In the genomic region with DNA sequence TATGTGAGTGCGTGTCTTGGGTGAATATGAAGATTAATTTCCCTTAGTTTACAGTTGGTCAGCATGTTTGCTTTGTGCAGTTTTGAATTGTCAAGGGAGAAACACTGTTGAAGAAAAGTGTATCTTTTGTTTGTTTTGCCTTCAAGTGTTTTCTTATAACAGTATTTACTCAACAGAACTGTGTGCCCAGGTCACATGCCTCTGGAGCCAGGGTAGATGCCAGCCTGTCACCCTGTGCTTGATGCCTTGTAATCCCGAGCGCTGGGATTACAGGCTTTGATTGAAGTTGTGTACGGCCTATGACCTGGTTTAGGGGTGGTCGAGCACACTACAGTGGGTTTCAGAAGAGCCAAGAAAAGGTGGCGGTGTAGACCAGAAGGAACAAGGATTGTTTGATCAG, we compare ENCODE assay signal across 33 mouse cellular contexts. TPM values are rescaled to one million over a fixed set of nuclear protein-coding genes. Genes with fewer than 3 reads are reported as not detected.
DNase-seq lines count a peak whose midpoint lies in the region; ATAC-seq and TF ChIP-seq lines count a peak whose summit lies in the region.
"Had no signal": no experiment of that assay in that cellular context is flagged by ENCODE, and none has a peak within 500 bp of the region (broad histone marks: within the 10 kb centered on the region; RNA-seq: fewer than 3 reads in every experiment).

No protein-coding gene starts in this region.

- H3K79me2 ChIP-seq in myocyte (ENCODE audit: control insufficient read depth, insufficient read depth) = peaks cover 20% of the 10 kb centered on the region
- no peaks in the 10 kb centered on the region for H3K79me2 ChIP-seq in heart, adult 2 months (replicated peaks; ENCODE audit: control insufficient read depth, insufficient read depth, low read length)

- no peak for TF ChIP-seq CTCF in lung, adult 2 months (IDR thresholded peaks at IDR 0.05; ENCODE audit: insufficient read depth, low read length)
- no peak for TF ChIP-seq CTCF in heart, adult 2 months (IDR thresholded peaks at IDR 0.05)

- ATAC-seq in embryonic facial prominence, embryonic 14.5 days (ENCODE audit: low read depth) = no peak
- no peak for ATAC-seq in limb, embryonic 15.5 days (ENCODE audit: insufficient number of reproducible peaks, low FRiP score, low TSS enrichment, low read depth)
- ATAC-seq: activated CD4-positive, CD25-positive, alpha-beta regulatory T cell, adult 4 months; forebrain, embryonic 15.5 days; hindbrain, embryonic 16.5 days had no signal

- no peak for TF ChIP-seq POLR2A in lung, adult 2 months (IDR thresholded peaks at IDR 0.05; ENCODE audit: borderline replicate concordance, extremely low read depth, low read depth, low read length)
- TF ChIP-seq POLR2A in myocyte (IDR thresholded peaks at IDR 0.05; ENCODE audit: insufficient read length, low read depth) = no peak
- no peak for TF ChIP-seq POLR2A in heart, adult 2 months (IDR thresholded peaks at IDR 0.05; ENCODE audit: insufficient read depth, low read depth, low read length)

- no peaks in the 10 kb centered on the region for H3K27me3 ChIP-seq in embryonic facial prominence, embryonic 14.5 days (replicated peaks; ENCODE audit: control insufficient read depth, insufficient read depth, low read length)
- H3K27me3 ChIP-seq in embryonic facial prominence, embryonic 10.5 days (replicated peaks; ENCODE audit: low read depth, poor library complexity, severe bottlenecking) = no peaks in the 10 kb centered on the region
- H3K27me3 ChIP-seq in limb, embryonic 15.5 days = no peaks in the 10 kb centered on the region
- H3K27me3 ChIP-seq in limb, embryonic 10.5 days (ENCODE audit: low read depth, poor library complexity, severe bottlenecking) = no peaks in the 10 kb centered on the region
- H3K27me3 ChIP-seq in myocyte (ENCODE audit: control insufficient read depth, insufficient read depth, insufficient read length) = no peaks in the 10 kb centered on the region
- no peaks in the 10 kb centered on the region for H3K27me3 ChIP-seq in heart, adult 2 months (ENCODE audit: control insufficient read depth, insufficient read depth, low read length)
- H3K27me3 ChIP-seq: embryonic facial prominence, embryonic 15.5 days; forebrain, embryonic 15.5 days; heart, embryonic 12.5 days; heart, embryonic 15.5 days; hindbrain, embryonic 13.5 days had no signal

- no peak overlapping the region for H3K4me2 ChIP-seq in embryonic facial prominence, embryonic 14.5 days (ENCODE audit: low read depth, low read length)
- no peak overlapping the region for H3K4me2 ChIP-seq in limb, embryonic 15.5 days
- peak overlapping the region; percentile 56 for H3K4me2 ChIP-seq in myocyte (ENCODE audit: low read depth)
- H3K4me2 ChIP-seq: embryonic facial prominence, embryonic 15.5 days; forebrain, embryonic 15.5 days; heart, embryonic 12.5 days; heart, embryonic 15.5 days; hindbrain, embryonic 13.5 days had no signal

- H3K4me1 ChIP-seq in embryonic facial prominence, embryonic 14.5 days (ENCODE audit: control insufficient read depth, insufficient read depth, low read length) = peaks cover 10% of the 10 kb centered on the region
- H3K4me1 ChIP-seq in embryonic facial prominence, embryonic 10.5 days = peaks cover 17% of the 10 kb centered on the region
- H3K4me1 ChIP-seq in limb, embryonic 15.5 days = peaks cover 19% of the 10 kb centered on the region
- peaks cover 13% of the 10 kb centered on the region for H3K4me1 ChIP-seq in limb, embryonic 10.5 days
- peaks cover 6% of the 10 kb centered on the region; the same call in 1 of the 2 replicates for H3K4me1 ChIP-seq in lung, adult 2 months (ENCODE audit: control insufficient read depth, insufficient read depth, low read length)
- H3K4me1 ChIP-seq in heart, adult 2 months (ENCODE audit: control insufficient read depth, insufficient read depth, low read length) = peaks cover 5% of the 10 kb centered on the region

- 0 out of 2 replicates have a peak overlapping the region, but pooled peaks have one; percentile 8 for H3K27ac ChIP-seq in embryonic facial prominence, embryonic 14.5 days (replicated peaks; ENCODE audit: low read depth, low read length)
- no peak overlapping the region for H3K27ac ChIP-seq in embryonic facial prominence, embryonic 10.5 days (replicated peaks)
- 0 out of 2 replicates have a peak overlapping the region, but pooled peaks have one; percentile 3 for H3K27ac ChIP-seq in limb, embryonic 15.5 days
- no peak overlapping the region for H3K27ac ChIP-seq in limb, embryonic 10.5 days
- no peak overlapping the region for H3K27ac ChIP-seq in heart, adult 2 months
- H3K27ac ChIP-seq: embryonic facial prominence, embryonic 15.5 days; forebrain, embryonic 15.5 days; heart, embryonic 15.5 days; hindbrain, embryonic 10.5 days; hindbrain, embryonic 13.5 days had no signal

- H3K4me3 ChIP-seq in embryonic facial prominence, embryonic 14.5 days (ENCODE audit: low read depth, low read length) = no peak overlapping the region
- H3K4me3 ChIP-seq in embryonic facial prominence, embryonic 10.5 days = no peak overlapping the region
- H3K4me3 ChIP-seq in limb, embryonic 15.5 days = no peak overlapping the region
- H3K4me3 ChIP-seq in limb, embryonic 10.5 days = no peak overlapping the region
- H3K4me3 ChIP-seq in lung, adult 2 months (replicated peaks; ENCODE audit: extremely low read depth, low read depth, low read length) = no peak overlapping the region
- no peak overlapping the region for H3K4me3 ChIP-seq in myocyte
- H3K4me3 ChIP-seq in heart, adult 2 months = no peak overlapping the region
- H3K4me3 ChIP-seq: embryonic facial prominence, embryonic 15.5 days; forebrain, embryonic 15.5 days; heart, embryonic 12.5 days; heart, embryonic 15.5 days; hindbrain, embryonic 10.5 days; hindbrain, embryonic 13.5 days had no signal

- no peak overlapping the region for H3K9ac ChIP-seq in embryonic facial prominence, embryonic 14.5 days (ENCODE audit: low read depth, low read length)
- no peak overlapping the region for H3K9ac ChIP-seq in limb, embryonic 15.5 days
- H3K9ac ChIP-seq in heart, adult 2 months (ENCODE audit: low read depth, low read length) = no peak overlapping the region
- H3K9ac ChIP-seq: embryonic facial prominence, embryonic 15.5 days; forebrain, embryonic 15.5 days; heart, embryonic 12.5 days; heart, embryonic 15.5 days; hindbrain, embryonic 13.5 days had no signal

- intact Hi-C loops in heart, adult 2 months (cut with DNase I) = no loop called here

- H3K36me3 ChIP-seq in embryonic facial prominence, embryonic 14.5 days (ENCODE audit: control insufficient read depth, insufficient read depth, low read length) = peaks cover 74% of the 10 kb centered on the region
- peaks cover 76% of the 10 kb centered on the region for H3K36me3 ChIP-seq in embryonic facial prominence, embryonic 10.5 days (replicated peaks)
- H3K36me3 ChIP-seq in limb, embryonic 15.5 days = peaks cover 59% of the 10 kb centered on the region
- peaks cover 77% of the 10 kb centered on the region for H3K36me3 ChIP-seq in limb, embryonic 10.5 days
- peaks cover 50% of the 10 kb centered on the region for H3K36me3 ChIP-seq in myocyte (ENCODE audit: control insufficient read depth, insufficient read depth)
- H3K36me3 ChIP-seq in heart, adult 2 months (ENCODE audit: control insufficient read depth, insufficient read depth, low read length) = peaks cover 5% of the 10 kb centered on the region

- no peak for TF ChIP-seq EP300 in heart, adult 2 months (IDR thresholded peaks at IDR 0.05; ENCODE audit: insufficient read depth, low read depth, low read length)

- H3K9me3 ChIP-seq in embryonic facial prominence, embryonic 14.5 days (ENCODE audit: control insufficient read depth, low read length) = no peaks in the 10 kb centered on the region
- H3K9me3 ChIP-seq in embryonic facial prominence, embryonic 10.5 days = no peaks in the 10 kb centered on the region
- no peaks in the 10 kb centered on the region for H3K9me3 ChIP-seq in limb, embryonic 15.5 days
- no peaks in the 10 kb centered on the region for H3K9me3 ChIP-seq in limb, embryonic 10.5 days (replicated peaks)
- H3K9me3 ChIP-seq: embryonic facial prominence, embryonic 15.5 days; forebrain, embryonic 15.5 days; heart, embryonic 12.5 days; heart, embryonic 15.5 days; hindbrain, embryonic 10.5 days; hindbrain, embryonic 13.5 days had no signal

- no peak for DNase-seq in embryonic facial prominence, embryonic 14.5 days (ENCODE audit: low spot score)
- DNase-seq in embryonic facial prominence, embryonic 10.5 days (ENCODE audit: low spot score) = no peak
- no peak for DNase-seq in limb, embryonic 10.5 days (ENCODE audit: low spot score)
- DNase-seq in lung, adult 2 months = peak; percentile 25
- DNase-seq in lung, postnatal 10 days = no peak
- DNase-seq in heart, adult 2 months = no peak
- DNase-seq: adrenal gland, adult 8-10 months; adrenal gland, postnatal 25 days; cerebellum, adult 11-12 months; cerebellum, adult 8-10 months; cerebellum, postnatal 10 days; cerebellum, postnatal 36 days; embryo, embryonic 11 days; gastrocnemius, postnatal 10 days; gastrocnemius, postnatal 36 days; heart, adult 11 months; heart, postnatal 10 days; heart, postnatal 36 days had no signal

- H3ac ChIP-seq in myocyte (ENCODE audit: control insufficient read depth, insufficient read length) = no peak overlapping the region

- 87% methylated on average over 6 of the region's 6 CpGs for WGBS in embryonic facial prominence, embryonic 14.5 days
- whole genome bisulfite sequencing in embryonic facial prominence, embryonic 10.5 days = 93% methylated on average over 6 of the region's 6 CpGs
- WGBS in limb, embryonic 15.5 days = 86% methylated on average over 6 of the region's 6 CpGs
- 94% methylated on average over 6 of the region's 6 CpGs for WGBS in limb, embryonic 10.5 days
- 67% methylated on average over 6 of the region's 6 CpGs for WGBS in lung, adult 2 months
- 92% methylated on average over 6 of the region's 6 CpGs for WGBS in heart, adult 2 months

RNA-seq across cellular contexts. Expression of a gene that starts 4.3 kb away (rescaled TPM):
- 137 and 140 TPM in 2 replicates for polyA plus RNA-seq in embryonic facial prominence, embryonic 14.5 days (2014; fragmentation: Nextera tagmentation; extraction: Ambion mirVana)
- polyA plus RNA-seq in embryonic facial prominence, embryonic 10.5 days (2016; fragmentation: Nextera tagmentation; extraction: Ambion mirVana) = 83.2 and 85.8 TPM in 2 replicates
- 154 TPM in 2 replicates for polyA plus RNA-seq in limb, embryonic 15.5 days (2015; fragmentation: Nextera tagmentation; extraction: Ambion mirVana)
- polyA plus RNA-seq in limb, embryonic 10.5 days (2016; fragmentation: Nextera tagmentation; extraction: Ambion mirVana) = 83.0 and 83.5 TPM in 2 replicates
- polyA plus RNA-seq in lung, adult 2 months (2012; rRNA removed) = 109 and 165 TPM in 2 replicates
- polyA plus RNA-seq in myocyte (2012; fragmentation: generic; extraction: Trizol) = 50.9 TPM
- 10 to 100 TPM; 34.1 to 43.7 TPM for total RNA-seq in heart, adult 2 months (2021)
- polyA plus RNA-seq in heart, adult 2 months (2012; rRNA removed) = 32.5 and 43.5 TPM in 2 replicates

RNA-seq across cellular contexts. Expression of a gene that starts 25.0 kb away (rescaled TPM):
- polyA plus RNA-seq in embryonic facial prominence, embryonic 14.5 days (2014; fragmentation: Nextera tagmentation; extraction: Ambion mirVana) = 134 and 146 TPM in 2 replicates
- polyA plus RNA-seq in embryonic facial prominence, embryonic 10.5 days (2016; fragmentation: Nextera tagmentation; extraction: Ambion mirVana) = 273 and 281 TPM in 2 replicates
- polyA plus RNA-seq in limb, embryonic 15.5 days (2015; fragmentation: Nextera tagmentation; extraction: Ambion mirVana) = 145 and 148 TPM in 2 replicates
- polyA plus RNA-seq in limb, embryonic 10.5 days (2016; fragmentation: Nextera tagmentation; extraction: Ambion mirVana) = 276 and 312 TPM in 2 replicates
- polyA plus RNA-seq in lung, adult 2 months (2012; rRNA removed) = 7.3 and 10.0 TPM in 2 replicates
- polyA plus RNA-seq in myocyte (2012; fragmentation: generic; extraction: Trizol) = 65.6 TPM
- total RNA-seq in heart, adult 2 months (2021) = 10 to 100 TPM; 21.7 to 22.3 TPM
- polyA plus RNA-seq in heart, adult 2 months (2012; rRNA removed) = 9.3 and 17.8 TPM in 2 replicates

RNA-seq across cellular contexts. Expression of a gene that starts 25.6 kb away (rescaled TPM):
- polyA plus RNA-seq in embryonic facial prominence, embryonic 14.5 days (2014; fragmentation: Nextera tagmentation; extraction: Ambion mirVana) = 34.4 and 36.6 TPM in 2 replicates
- polyA plus RNA-seq in embryonic facial prominence, embryonic 10.5 days (2016; fragmentation: Nextera tagmentation; extraction: Ambion mirVana) = 12.5 and 13.4 TPM in 2 replicates
- 16.5 and 19.5 TPM in 2 replicates for polyA plus RNA-seq in limb, embryonic 15.5 days (2015; fragmentation: Nextera tagmentation; extraction: Ambion mirVana)
- 12.9 and 14.8 TPM in 2 replicates for polyA plus RNA-seq in limb, embryonic 10.5 days (2016; fragmentation: Nextera tagmentation; extraction: Ambion mirVana)
- 14.6 and 18.1 TPM in 2 replicates for polyA plus RNA-seq in lung, adult 2 months (2012; rRNA removed)
- polyA plus RNA-seq in myocyte (2012; fragmentation: generic; extraction: Trizol) = 17.2 TPM
- 10 to 100 TPM; 12.3 to 13.4 TPM for total RNA-seq in heart, adult 2 months (2021)
- polyA plus RNA-seq in heart, adult 2 months (2012; rRNA removed) = 4.8 and 7.5 TPM in 2 replicates

RNA-seq across cellular contexts. Expression of a gene that starts 40.4 kb away (rescaled TPM):
- polyA plus RNA-seq in embryonic facial prominence, embryonic 14.5 days (2014; fragmentation: Nextera tagmentation; extraction: Ambion mirVana) = not detected in 2 replicates
- polyA plus RNA-seq in embryonic facial prominence, embryonic 10.5 days (2016; fragmentation: Nextera tagmentation; extraction: Ambion mirVana) = not detected in 2 replicates
- not detected in 2 replicates for polyA plus RNA-seq in limb, embryonic 15.5 days (2015; fragmentation: Nextera tagmentation; extraction: Ambion mirVana)
- polyA plus RNA-seq in limb, embryonic 10.5 days (2016; fragmentation: Nextera tagmentation; extraction: Ambion mirVana) = not detected in 2 replicates
- not detected in 2 replicates for polyA plus RNA-seq in lung, adult 2 months (2012; rRNA removed)
- not detected for polyA plus RNA-seq in myocyte (2012; fragmentation: generic; extraction: Trizol)
- total RNA-seq in heart, adult 2 months (2021) = not detected
- not detected in 2 replicates for polyA plus RNA-seq in heart, adult 2 months (2012; rRNA removed)
- total RNA-seq: adrenal gland, adult 8-10 months; adrenal gland, postnatal 25 days; ES-E14; gastrocnemius, postnatal 10 days; gastrocnemius, postnatal 36 days; heart, postnatal 10 days; heart, postnatal 36 days had no signal
- polyA plus RNA-seq: activated CD4-positive, CD25-positive, alpha-beta regulatory T cell, adult 4 months; brain, embryonic 14.5 days; cortical plate, adult 2 months; embryonic facial prominence, embryonic 11.5 days; embryonic facial prominence, embryonic 15.5 days; forebrain, embryonic 11.5 days; forebrain, embryonic 15.5 days; heart, embryonic 12.5 days; heart, embryonic 15.5 days; hindbrain, embryonic 10.5 days; hindbrain, embryonic 13.5 days; hindbrain, embryonic 16.5 days had no signal

Comparison
In these comparisons a context has a peak if more than half of its experiments do, and no peak if none do; other contexts are left out.
1. H3K27ac ChIP-seq: peak in embryonic facial prominence, embryonic 14.5 days (single experiment) and limb, embryonic 15.5 days (single experiment); none in embryonic facial prominence, embryonic 10.5 days (single experiment), limb, embryonic 10.5 days (single experiment) and heart, adult 2 months (single experiment).